17 mouse cellular contexts compared by ENCODE assay signal in the genomic region with DNA sequence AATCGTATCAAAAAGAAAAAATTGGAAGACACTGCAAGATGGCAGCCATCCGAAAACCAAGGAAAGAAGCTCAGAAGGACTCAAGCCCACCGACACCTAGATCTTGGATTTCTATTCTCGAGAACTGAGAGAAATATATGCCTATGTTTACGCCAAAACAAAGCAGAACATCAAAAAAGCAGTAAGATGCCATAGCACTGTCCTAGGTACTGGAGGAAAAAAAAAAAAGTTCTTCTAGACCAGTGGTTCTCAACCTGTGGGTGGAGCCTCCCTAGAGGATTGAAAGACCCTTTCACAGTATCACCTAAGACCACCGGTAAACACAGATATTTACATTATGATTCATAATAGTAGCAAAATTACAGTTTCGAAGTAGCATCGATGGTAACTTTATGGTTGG. TPM values are rescaled to one million over a fixed set of nuclear protein-coding genes. Genes with fewer than 3 reads are reported as not detected.
DNase-seq lines count a peak whose midpoint lies in the region; ATAC-seq and TF ChIP-seq lines count a peak whose summit lies in the region.
"Had no signal": no experiment of that assay in that cellular context is flagged by ENCODE, and none has a peak within 500 bp of the region (broad histone marks: within the 10 kb centered on the region; RNA-seq: fewer than 3 reads in every experiment).

No protein-coding gene starts in this region.

- H3K9ac ChIP-seq in liver, embryonic 12.5 days = no peak overlapping the region
- H3K9ac ChIP-seq in MEL (ENCODE audit: control insufficient read depth, low read depth, low read length, poor library complexity, severe bottlenecking) = no peak overlapping the region
- H3K9ac ChIP-seq in hindbrain, embryonic 16.5 days (ENCODE audit: low read depth, low read length) = no peak overlapping the region

- WGBS in liver, embryonic 12.5 days (ENCODE audit: insufficient replicate concordance) = 81% methylated on average over 8 of the region's 8 CpGs
- WGBS in hindbrain, embryonic 16.5 days = 95% methylated on average over 8 of the region's 8 CpGs

- H3K4me2 ChIP-seq in liver, embryonic 12.5 days = 0 out of 2 replicates have a peak overlapping the region, but pooled peaks have one; percentile 6
- H3K4me2 ChIP-seq in hindbrain, embryonic 16.5 days (ENCODE audit: low read length) = peak overlapping the region; percentile 1

- no peaks in the 10 kb centered on the region for H3K9me3 ChIP-seq in liver, embryonic 12.5 days (replicated peaks)
- H3K9me3 ChIP-seq in MEL (replicated peaks; ENCODE audit: insufficient read depth, low read length) = no peaks in the 10 kb centered on the region
- no peaks in the 10 kb centered on the region for H3K9me3 ChIP-seq in hindbrain, embryonic 16.5 days (ENCODE audit: control insufficient read depth, low read length)
- H3K9me3 ChIP-seq: G1E had no signal

- TF ChIP-seq POLR2A in MEL (IDR thresholded peaks at IDR 0.05; ENCODE audit: control insufficient read depth in 1 of 2, insufficient read depth in 1 of 2, low read depth in 1 of 2, low read length in 2 of 2, poor library complexity in 1 of 2) = no peak

- no peak overlapping the region for H3K27ac ChIP-seq in liver, embryonic 12.5 days
- no peak overlapping the region for H3K27ac ChIP-seq in MEL (ENCODE audit: control insufficient read depth, low read depth, low read length)
- no peak overlapping the region for H3K27ac ChIP-seq in hindbrain, embryonic 16.5 days (ENCODE audit: low read depth, low read length)

- peak; percentile 64 for DNase-seq in heart, adult 11 months
- DNase-seq in heart, postnatal 14 days = no peak
- DNase-seq in liver (no peak), MEL (ENCODE audit: low read depth, low spot score) (no peak)
- DNase-seq in cerebellum, postnatal 4 days (ENCODE audit: low spot score in 2 of 2) = no peak
- no peak for DNase-seq in natural killer cell, adult 2 months (ENCODE audit: low spot score in 2 of 2)
- DNase-seq: adrenal gland, postnatal 36 days; B cell, adult 2 months; cerebellum, postnatal 14 days; heart, postnatal 10 days; kidney, adult 2 months; lung, postnatal 36 days; right cerebral cortex, postnatal 4 days; thymus, adult 18-20 months had no signal

- TF ChIP-seq RAD21 in MEL (IDR thresholded peaks at IDR 0.05; ENCODE audit: low read depth, low read length) = no peak

- no peak for TF ChIP-seq EP300 in MEL (IDR thresholded peaks at IDR 0.05; ENCODE audit: low read depth in 1 of 2, low read length in 2 of 2)

- H3K36me3 ChIP-seq in liver, embryonic 12.5 days = 0 out of 2 replicates have a peak, but pooled peaks cover 4% of the 10 kb centered on the region
- peaks cover 0 to 59% of the 10 kb centered on the region in 2 experiments; a peak in 2 of 4 replicates for H3K36me3 ChIP-seq in MEL (ENCODE audit: control insufficient read depth in 1 of 2, insufficient read depth in 2 of 2, low read length in 2 of 2)
- no peaks in the 10 kb centered on the region for H3K36me3 ChIP-seq in hindbrain, embryonic 16.5 days (ENCODE audit: control insufficient read depth, insufficient read depth, low read length)

- H3K4me3 ChIP-seq in liver, embryonic 12.5 days = no peak overlapping the region
- no peak overlapping the region for H3K4me3 ChIP-seq in MEL (ENCODE audit: control insufficient read depth in 1 of 2, insufficient read depth in 1 of 2, low read depth in 2 of 2, low read length in 2 of 2)
- no peak overlapping the region for H3K4me3 ChIP-seq in hindbrain, embryonic 16.5 days (ENCODE audit: low read length)

- peaks cover 43% of the 10 kb centered on the region for H3K79me2 ChIP-seq in MEL (ENCODE audit: control insufficient read depth, insufficient read depth, low read length, poor library complexity)

- peaks cover 56% of the 10 kb centered on the region for H3K4me1 ChIP-seq in liver, embryonic 12.5 days
- peaks cover 20 to 27% of the 10 kb centered on the region in 2 experiments for H3K4me1 ChIP-seq in MEL (ENCODE audit: control insufficient read depth in 1 of 2, insufficient read depth in 2 of 2, low read length in 2 of 2)
- H3K4me1 ChIP-seq in hindbrain, embryonic 16.5 days (ENCODE audit: control insufficient read depth, insufficient read depth, low read depth, low read length) = peaks cover 45% of the 10 kb centered on the region

- no peak for TF ChIP-seq CTCF in MEL (IDR thresholded peaks at IDR 0.05 in 2 of 3, conservative IDR thresholded peaks at IDR 0.05 in 1 of 3; ENCODE audit: control insufficient read depth in 1 of 3, insufficient read depth in 1 of 3, low read depth in 2 of 3, low read length in 3 of 3, poor library complexity in 1 of 3, severe bottlenecking in 1 of 3)

- no peak for ATAC-seq in liver, embryonic 12.5 days
- no peak for ATAC-seq in hindbrain, embryonic 16.5 days

- no peaks in the 10 kb centered on the region for H3K27me3 ChIP-seq in liver, embryonic 12.5 days (replicated peaks)
- no peaks in the 10 kb centered on the region for H3K27me3 ChIP-seq in MEL (ENCODE audit: control insufficient read depth in 1 of 2, insufficient read depth in 2 of 2, low read length in 2 of 2)
- no peaks in the 10 kb centered on the region for H3K27me3 ChIP-seq in hindbrain, embryonic 16.5 days (replicated peaks; ENCODE audit: control insufficient read depth, insufficient read depth, low read length)

- intact Hi-C loops in heart, postnatal 14 days (cut with DNase I) = no loop called here

TF ChIP-seq in MEL, 35 proteins besides CTCF, POLR2A, EP300 and RAD21:
- TF ChIP-seq TAL1 (IDR thresholded peaks at IDR 0.05; ENCODE audit: low read length) = no peak
- no peak for TF ChIP-seq BHLHE40 (IDR thresholded peaks at IDR 0.05; ENCODE audit: borderline replicate concordance, low read depth, low read length)
- TF ChIP-seq ZC3H11A (IDR thresholded peaks at IDR 0.05; ENCODE audit: low read depth, low read length) = no peak
- TF ChIP-seq TCF12 (IDR thresholded peaks at IDR 0.05; ENCODE audit: low read depth, low read length) = no peak
- no peak for TF ChIP-seq MAFK (IDR thresholded peaks at IDR 0.05; ENCODE audit: borderline replicate concordance, low read depth, low read length)
- peak; percentile 86 for TF ChIP-seq ZNF384 (IDR thresholded peaks at IDR 0.05; ENCODE audit: low read depth, low read length)
- TF ChIP-seq UBTF (IDR thresholded peaks at IDR 0.05; ENCODE audit: borderline replicate concordance, insufficient read depth, low read depth, low read length) = no peak
- no peak for TF ChIP-seq ZMIZ1 (IDR thresholded peaks at IDR 0.05; ENCODE audit: low read depth, low read length)
- no peak for TF ChIP-seq MAZ (IDR thresholded peaks at IDR 0.05; ENCODE audit: low read depth, low read length)
- no peak for TF ChIP-seq USF2 (IDR thresholded peaks at IDR 0.05; ENCODE audit: borderline replicate concordance in 1 of 2, insufficient read depth in 1 of 2, low read depth in 1 of 2, low read length in 2 of 2)
- TF ChIP-seq SIN3A (IDR thresholded peaks at IDR 0.05; ENCODE audit: low read length) = peak; percentile 56; the same call in 1 of the 2 replicates
- TF ChIP-seq NELFE (IDR thresholded peaks at IDR 0.05; ENCODE audit: low read depth, low read length) = no peak
- no peak for TF ChIP-seq USF1 (IDR thresholded peaks at IDR 0.05; ENCODE audit: low read depth, low read length)
- TF ChIP-seq ETS1 (IDR thresholded peaks at IDR 0.05; ENCODE audit: low read depth, low read length) = no peak
- no peak for TF ChIP-seq TBP (IDR thresholded peaks at IDR 0.05; ENCODE audit: low read depth, low read length)
- no peak for TF ChIP-seq NRF1 (IDR thresholded peaks at IDR 0.05; ENCODE audit: insufficient read depth, low read depth, low read length, poor library complexity, severe bottlenecking)
- TF ChIP-seq MYB (IDR thresholded peaks at IDR 0.05; ENCODE audit: low read depth, low read length) = no peak
- TF ChIP-seq E2F4 (IDR thresholded peaks at IDR 0.05; ENCODE audit: borderline replicate concordance, low read depth, low read length) = no peak

RNA-seq across cellular contexts. Expression of a gene that starts 3.9 kb away (rescaled TPM):
- 10 to 100 TPM; 14.4 to 16.3 TPM for total RNA-seq in heart, postnatal 14 days (2021)
- polyA plus RNA-seq in liver, embryonic 12.5 days (2016; fragmentation: Nextera tagmentation; extraction: Ambion mirVana) = 7.6 and 8.6 TPM in 2 replicates
- 17.9 and 20.0 TPM in 2 replicates for total RNA-seq in MEL (2012; rRNA removed)
- polyA plus RNA-seq in MEL (2012; ENCODE audit: insufficient read depth in 1 of 2, insufficient read length in 2 of 2, low read depth in 1 of 2, low replicate concordance in 2 of 2, missing spikeins in 1 of 2) = 10 to 100 TPM in 1 of 2 experiments, not detected in 1; 16.9 TPM
- polyA plus RNA-seq in hindbrain, embryonic 16.5 days (2015; fragmentation: Nextera tagmentation; extraction: Ambion mirVana) = 19.4 and 20.7 TPM in 2 replicates

RNA-seq across cellular contexts. Expression of a gene that starts 58.2 kb away (rescaled TPM):
- total RNA-seq in heart, postnatal 14 days (2021) = 10 to 100 TPM; 12.9 to 14.2 TPM
- 30.3 and 32.4 TPM in 2 replicates for polyA plus RNA-seq in liver, embryonic 12.5 days (2016; fragmentation: Nextera tagmentation; extraction: Ambion mirVana)
- 74.1 and 77.5 TPM in 2 replicates for total RNA-seq in MEL (2012; rRNA removed)
- 10 to 100 TPM in 1 of 2 experiments, not detected in 1; 80.5 TPM for polyA plus RNA-seq in MEL (2012; ENCODE audit: insufficient read depth in 1 of 2, insufficient read length in 2 of 2, low read depth in 1 of 2, low replicate concordance in 2 of 2, missing spikeins in 1 of 2)
- polyA plus RNA-seq in hindbrain, embryonic 16.5 days (2015; fragmentation: Nextera tagmentation; extraction: Ambion mirVana) = 29.0 and 29.6 TPM in 2 replicates
